Mouse (Mus musculus) embryonic facial prominence, embryonic 13.5 days (tissue): ENCODE measurements around the gene Nup35. TPM values are rescaled to one million over a fixed set of nuclear protein-coding genes. Genes with fewer than 3 reads are reported as not detected.
A peak's percentile ranks its signal among the peaks of the same experiment; 100 is the strongest.

Source experiments
- microRNA counts: library from miRNA; unstranded; fragments of <30 nt; microRNA quantifications from one replicate; lab custom pipeline; 2016
- microRNA-seq: library from miRNA; unstranded; fragments of <30 nt; microRNA quantifications from one replicate; pipeline ENCODE4, GENCODE M21; 2016
- polyA plus RNA-seq: library from polyadenylated mRNA; unstranded; fragments of >200 nt; fragmentation: Nextera tagmentation; extraction: Ambion mirVana; gene quantifications from 2 replicates; pipeline ENCODE4 v1.2.1, GENCODE M21; 2015

The Nup35 gene
- polyA plus RNA-seq, 1 experiment from 2014 or later: 51.9 TPM

MicroRNA genes within 50 kb of the gene (microRNA counts, 519-probe panel; counts per million panel counts)
- 2,908 counts per million, percentile 68 among the panel's probes with 10 or more counts for microRNA mmu-miR-684 (lab: Ali Mortazavi, UCI)

Small RNA genes within 50 kb of the gene (microRNA-seq; reads per million reads assigned to microRNA genes)
- not detected for gene Mir684-1

Other genes starting within 250 kb of the Nup35 start
- 34.6 and 49.5 TPM in 2 replicates for gene Frzb, start 169.6 kb upstream of the Nup35 start, polyA plus RNA-seq
- 59.8 and 70.1 TPM in 2 replicates for gene Nckap1, start 35.9 kb upstream of the Nup35 start, polyA plus RNA-seq
- gene Dusp19, start 191 bp upstream of the Nup35 start, polyA plus RNA-seq: 16.9 and 20.6 TPM in 2 replicates